Mouse (Mus musculus): ENCODE data around the gene Ppp1r14a.

The Ppp1r14a gene

GRCm38 (mm10) chr7:29334156-29334555 is 45.0 kb downstream of the Ppp1r14a start:
- DNase-seq (ENCODE audit: low spot score): no peak

GRCm38 (mm10) chr7:29335276-29335675 is 46.2 kb downstream of the Ppp1r14a start:
- no peak for DNase-seq (ENCODE audit: low spot score)

GRCm38 (mm10) chr7:29335841-29336671 is 46.9 kb downstream of the Ppp1r14a start:
- no peak for DNase-seq (ENCODE audit: low spot score)

GRCm38 (mm10) chr7:29336795-29337319 is 47.7 kb downstream of the Ppp1r14a start:
- DNase-seq (ENCODE audit: low spot score): no peak

GRCm38 (mm10) chr7:29337766-29338165 is 48.7 kb downstream of the Ppp1r14a start:
- DNase-seq (ENCODE audit: low spot score): no peak

GRCm38 (mm10) chr7:29338351-29338919 is 49.3 kb downstream of the Ppp1r14a start:
- peak; percentile 75 for DNase-seq (ENCODE audit: low spot score)

- DNase-seq (ENCODE audit: low spot score): peak; percentile 28
These were observed 50.0 kb downstream of the Ppp1r14a start for GRCm38 (mm10) chr7:29338984-29339679.

- DNase-seq (ENCODE audit: low spot score): no peak
These were observed 51.1 kb downstream of the Ppp1r14a start for GRCm38 (mm10) chr7:29340247-29340646.

GRCm38 (mm10) chr7:29340838-29341237 is 51.7 kb downstream of the Ppp1r14a start:
- DNase-seq (ENCODE audit: low spot score): no peak

- DNase-seq (ENCODE audit: low spot score): no peak
These were observed 52.6 kb downstream of the Ppp1r14a start for GRCm38 (mm10) chr7:29341722-29342121.

GRCm38 (mm10) chr7:29342489-29343092 is 53.5 kb downstream of the Ppp1r14a start:
- peak; percentile 70 for DNase-seq (ENCODE audit: low spot score)
